Mouse (Mus musculus) lung, adult 2 months (tissue): ENCODE measurements around the gene Il10. TPM values are rescaled to one million over a fixed set of nuclear protein-coding genes. Genes with fewer than 3 reads are reported as not detected.

ENCODE experiments used
- DNase-seq: peaks from one replicate; pipeline ENCODE4 v3.0.0; 2022
- H3K4me1 ChIP-seq: fragments of 200-500 bp; 2 replicates; pipeline ENCODE4 v1.6.1; 2011; ENCODE audit warnings: low read length; ENCODE audit not compliant: control insufficient read depth, insufficient read depth
- H3K4me3 ChIP-seq: fragments of 200-500 bp; replicated peaks from 2 replicates; pipeline ENCODE3; 2011; ENCODE audit warnings: low read depth, mild to moderate bottlenecking, control low read depth, low read length; ENCODE audit errors: extremely low read depth
- CTCF ChIP-seq: fragments of 200-500 bp; IDR thresholded peaks from 2 replicates; pipeline ENCODE4 v1.5.1; 2011; ENCODE audit warnings: mild to moderate bottlenecking, low read length, control low read depth; ENCODE audit not compliant: insufficient read depth
- POLR2A ChIP-seq: fragments of 200-500 bp; IDR thresholded peaks from 2 replicates; pipeline ENCODE4 v1.6.1; 2011; ENCODE audit warnings: low read depth, mild to moderate bottlenecking, control low read depth, low read length, borderline replicate concordance; ENCODE audit errors: extremely low read depth
- WGBS: fragments of 180-500 bp; shearing (Covaris S2); methylation state at CpG from one replicate; pipeline ENCODE4 v1.1.7; 2018; 5-methylcytosine and 5-hydroxymethylcytosine counted together
- polyA plus RNA-seq: library from polyadenylated mRNA; depleted of rRNA; stranded (reverse); fragments of >200 nt; gene quantifications from 2 replicates; pipeline ENCODE4 v1.2.3, GENCODE M21; 2012

Il10 gene
- polyA plus RNA-seq, 1 experiment = not detected

GRCm38 (mm10) chr1:131048121-131048863 lies 28.6 kb downstream of the Il10 start:
- H3K4me3 ChIP-seq = no peak overlapping the region
- no peak for DNase-seq
- 58% methylated on average over 6 of the region's 6 CpGs for WGBS

GRCm38 (mm10) chr1:131048946-131049345 lies 29.3 kb downstream of the Il10 start:
- 84% methylated on average over 8 of the region's 8 CpGs for WGBS
- Histone ChIP-seq H3K4me1 (no peaks in the 10 kb centered on the region), H3K4me3 (no peak overlapping the region)
- TF ChIP-seq POLR2A (no peak), CTCF (no peak)
- no peak for DNase-seq

More at GRCm38 (mm10) chr1:131048121-131048863, 28.6 kb downstream of the Il10 start:
- TF ChIP-seq POLR2A (no peak), CTCF (no peak)
- H3K4me1 ChIP-seq = no peaks in the 10 kb centered on the region

GRCm38 (mm10) chr1:131049361-131049806 lies 29.7 kb downstream of the Il10 start:
- DNase-seq = no peak
- WGBS = 68% methylated on average over 5 of the region's 5 CpGs
- TF ChIP-seq CTCF = no peak
- TF ChIP-seq POLR2A = no peak
- Histone ChIP-seq H3K4me3 (no peak overlapping the region), H3K4me1 (no peaks in the 10 kb centered on the region)

GRCm38 (mm10) chr1:131050011-131050410 lies 30.4 kb downstream of the Il10 start:
- DNase-seq = no peak
- no peak for TF ChIP-seq CTCF
- no peak for TF ChIP-seq POLR2A
- 81% methylated on average over 5 of the region's 5 CpGs for WGBS

GRCm38 (mm10) chr1:131050617-131051016 lies 31.0 kb downstream of the Il10 start:
- TF ChIP-seq POLR2A (no peak), CTCF (no peak)
- 80% methylated on average over 5 of the region's 5 CpGs for WGBS

More at GRCm38 (mm10) chr1:131050011-131050410, 30.4 kb downstream of the Il10 start:
- Histone ChIP-seq H3K4me3 (no peak overlapping the region), H3K4me1 (no peaks in the 10 kb centered on the region)

GRCm38 (mm10) chr1:131051073-131051472 lies 31.4 kb downstream of the Il10 start:
- no peak for DNase-seq
- Histone ChIP-seq H3K4me1 (no peaks in the 10 kb centered on the region), H3K4me3 (no peak overlapping the region)
- no peak for TF ChIP-seq POLR2A
- TF ChIP-seq CTCF = no peak
- 48% methylated on average over 7 of the region's 7 CpGs for WGBS

More at GRCm38 (mm10) chr1:131050617-131051016, 31.0 kb downstream of the Il10 start:
- DNase-seq = no peak
- H3K4me3 ChIP-seq = no peak overlapping the region
- no peaks in the 10 kb centered on the region for H3K4me1 ChIP-seq

- H3K4me3 ChIP-seq = no peak overlapping the region
- no peak for DNase-seq
- TF ChIP-seq POLR2A = no peak
- peak; percentile 45 for TF ChIP-seq CTCF
- whole genome bisulfite sequencing = 24% methylated on average over 8 of the region's 8 CpGs
- H3K4me1 ChIP-seq = no peaks in the 10 kb centered on the region
Observed at GRCm38 (mm10) chr1:131053239-131053638, 33.6 kb downstream of the Il10 start.

GRCm38 (mm10) chr1:131053656-131054055 lies 34.0 kb downstream of the Il10 start:
- 64% methylated on average over 4 of the region's 4 CpGs for WGBS
- TF ChIP-seq CTCF = no peak
- no peak for TF ChIP-seq POLR2A
- DNase-seq = no peak
- Histone ChIP-seq H3K4me3 (no peak overlapping the region), H3K4me1 (no peaks in the 10 kb centered on the region)

GRCm38 (mm10) chr1:131054251-131054650 lies 34.6 kb downstream of the Il10 start:
- peaks cover 3% of the 10 kb centered on the region for H3K4me1 ChIP-seq
- TF ChIP-seq CTCF = no peak
- no peak for TF ChIP-seq POLR2A
- DNase-seq = no peak
- H3K4me3 ChIP-seq = no peak overlapping the region
- 86% methylated on average over 4 of the region's 4 CpGs for WGBS

- H3K4me1 ChIP-seq = peaks cover 28% of the 10 kb centered on the region
- TF ChIP-seq POLR2A (no peak), CTCF (no peak)
- WGBS = 62% methylated on average over 7 of the region's 7 CpGs
- H3K4me3 ChIP-seq = no peak overlapping the region
- DNase-seq = no peak
Observed at GRCm38 (mm10) chr1:131058431-131058830, 38.8 kb downstream of the Il10 start.
